Mouse (Mus musculus) stomach, embryonic 15.5 days (tissue): Measurements from ENCODE around the gene Tanc2. TPM values are rescaled to one million over a fixed set of nuclear protein-coding genes. Genes with fewer than 3 reads are reported as not detected.

Experiments
- ATAC-seq: fragments of 200-750 bp; cut with Nextera tagmentation; 2 replicates; pipeline ENCODE4 v1.8.0; 2017; ENCODE audit warnings: low read depth, moderate number of reproducible peaks, moderate TSS enrichment; ENCODE audit not compliant: insufficient read depth, low FRiP score
- H3K27ac ChIP-seq: fragments of 300-500 bp; sonication (generic); 2 replicates; pipeline ENCODE4 v1.5.1; 2015; ENCODE audit warnings: mild to moderate bottlenecking, inconsistent platforms
- H3K27me3 ChIP-seq: fragments of 300-500 bp; sonication (generic); replicated peaks from 2 replicates; pipeline ENCODE4 v1.6.1; 2015; ENCODE audit warnings: inconsistent platforms
- H3K36me3 ChIP-seq: fragments of 300-500 bp; sonication (generic); 2 replicates; pipeline ENCODE4 v1.6.1; 2015; ENCODE audit warnings: inconsistent platforms
- H3K4me1 ChIP-seq: fragments of 300-500 bp; sonication (generic); 2 replicates; pipeline ENCODE4 v1.6.1; 2015; ENCODE audit warnings: inconsistent platforms
- H3K4me2 ChIP-seq: fragments of 300-500 bp; sonication (generic); 2 replicates; pipeline ENCODE4 v1.6.1; 2015; ENCODE audit warnings: mild to moderate bottlenecking, inconsistent platforms
- H3K4me3 ChIP-seq: fragments of 300-500 bp; sonication (generic); replicated peaks from 2 replicates; pipeline ENCODE4 v1.5.1; 2015; ENCODE audit warnings: inconsistent platforms
- H3K9ac ChIP-seq: fragments of 300-500 bp; sonication (generic); 2 replicates; pipeline ENCODE4 v1.6.1; 2015; ENCODE audit warnings: inconsistent platforms
- H3K9me3 ChIP-seq: fragments of 300-500 bp; sonication (generic); 2 replicates; pipeline ENCODE4 v1.6.1; 2016; ENCODE audit warnings: inconsistent platforms
- WGBS: fragments of 180-500 bp; shearing (Covaris S2); methylation state at CpG from one replicate; pipeline ENCODE4 v1.1.7; 2015; 5-methylcytosine and 5-hydroxymethylcytosine counted together
- polyA plus RNA-seq: library from polyadenylated mRNA; unstranded; fragments of >200 nt; fragmentation: Nextera tagmentation; extraction: Ambion mirVana; gene quantifications from 2 replicates; pipeline ENCODE4 v1.2.1, GENCODE M21; 2015

Gene Tanc2
- 8.8 and 9.6 TPM in 2 replicates for polyA plus RNA-seq

DNA sequence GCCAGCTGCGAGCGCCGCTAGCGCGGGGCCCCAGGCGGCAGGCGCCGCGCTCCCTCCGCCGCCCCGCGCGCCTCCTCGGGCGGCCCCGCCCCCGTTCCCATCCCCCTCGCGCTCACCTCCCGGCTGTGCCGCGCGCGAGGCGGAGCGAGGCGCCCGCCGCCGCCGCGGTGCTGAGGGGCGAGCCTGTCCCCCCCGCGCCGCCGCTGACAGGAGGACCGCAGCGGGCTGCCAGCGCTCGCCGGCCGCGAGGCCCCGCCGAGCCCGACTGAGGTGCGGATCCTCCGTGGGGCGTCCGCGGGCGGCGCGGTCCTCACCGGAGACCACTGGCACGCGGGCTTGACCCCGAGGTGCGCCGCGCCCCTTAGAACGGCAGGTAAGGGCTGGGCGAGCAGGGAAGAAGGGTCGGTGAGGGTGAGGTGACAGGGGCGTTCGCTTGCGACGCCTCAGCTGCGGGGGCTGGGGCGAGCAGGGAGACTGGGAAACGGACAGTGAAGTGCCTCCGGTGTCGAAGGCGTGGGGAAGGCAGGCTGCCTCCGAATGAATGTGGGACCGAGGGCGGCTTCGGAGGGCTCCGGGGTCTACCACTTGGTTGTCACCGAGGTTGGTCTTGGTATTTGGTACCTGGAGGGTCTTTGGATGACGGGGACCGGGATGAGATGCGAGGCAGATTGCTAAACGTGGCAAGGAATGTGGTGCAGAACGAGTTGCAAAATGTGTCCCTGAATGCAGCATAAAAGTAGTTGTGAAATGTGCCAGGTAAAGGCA, at the start of gene Tanc2:
Gene Tanc2, plus strand, starts transcription at position 110 of the 765 bp plus-strand sequence.
- H3K4me2 ChIP-seq: peak within 1 kb of the TSS; percentile 89
- no peaks in the 10 kb centered on the region for H3K9me3 ChIP-seq
- H3K9ac ChIP-seq: peak within 1 kb of the TSS; percentile 94
- peak within 1 kb of the TSS; percentile 75 for H3K27ac ChIP-seq
- no peaks in the 10 kb centered on the region for H3K36me3 ChIP-seq
- no peaks in the 10 kb centered on the region for H3K27me3 ChIP-seq
- H3K4me3 ChIP-seq: peak within 1 kb of the TSS; percentile 89
- no peaks in the 10 kb centered on the region for H3K4me1 ChIP-seq
- under 1% methylated on average over 64 of the region's 87 CpGs for WGBS
- no peak; the same call in 1 of the 2 replicates for ATAC-seq

DNA sequence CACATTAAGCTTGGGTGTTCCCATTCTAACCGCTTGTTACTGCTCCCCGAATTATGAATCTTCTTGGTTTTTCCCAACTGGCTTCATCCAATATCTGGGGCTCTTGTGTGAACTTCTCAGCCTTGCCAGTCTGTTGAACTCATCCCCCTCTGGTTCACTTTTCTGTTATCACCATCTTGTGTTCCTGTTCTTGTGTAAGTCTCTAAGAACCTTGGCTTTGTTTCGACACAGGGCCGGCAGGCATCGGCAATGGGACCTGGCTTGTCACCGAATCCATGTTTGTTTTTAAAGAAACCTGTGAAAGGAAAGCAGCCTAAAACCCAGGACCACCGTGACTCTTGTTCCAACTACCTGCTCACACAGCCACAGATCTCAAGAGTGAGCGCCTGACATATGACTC, 49.0 kb upstream of the Tanc2 start:
- WGBS: 84% methylated on average over 8 of the region's 8 CpGs
- no peaks in the 10 kb centered on the region for H3K4me1 ChIP-seq
- H3K9me3 ChIP-seq: no peaks in the 10 kb centered on the region
- H3K36me3 ChIP-seq: no peaks in the 10 kb centered on the region
- no peak overlapping the region for H3K4me2 ChIP-seq
- no peak for ATAC-seq
- no peak overlapping the region for H3K4me3 ChIP-seq
- H3K27me3 ChIP-seq: no peaks in the 10 kb centered on the region
- H3K27ac ChIP-seq: no peak overlapping the region
- no peak overlapping the region for H3K9ac ChIP-seq

DNA sequence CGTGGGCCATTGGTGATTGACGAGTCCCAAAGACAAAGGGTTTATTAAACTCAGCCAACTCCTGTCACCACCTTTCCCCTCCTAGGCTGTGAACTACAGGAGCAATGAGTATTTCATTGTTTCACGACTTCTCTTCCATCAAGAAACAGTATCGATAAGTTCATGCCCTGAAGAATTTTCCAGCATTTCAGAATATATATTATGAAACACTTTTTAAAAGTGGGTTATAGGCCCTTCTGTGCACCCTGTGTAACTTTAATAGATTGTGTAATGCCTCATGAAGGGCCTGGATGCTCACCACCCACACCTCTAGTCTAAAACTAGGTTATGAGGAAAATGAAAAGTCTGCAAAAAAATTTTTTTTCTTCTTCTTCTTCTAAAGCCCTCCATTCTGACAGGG, 48.4 kb upstream of the Tanc2 start:
- ATAC-seq: no peak
- no peaks in the 10 kb centered on the region for H3K9me3 ChIP-seq
- H3K4me3 ChIP-seq: no peak overlapping the region
- H3K4me2 ChIP-seq: no peak overlapping the region
- no peaks in the 10 kb centered on the region for H3K27me3 ChIP-seq
- no peaks in the 10 kb centered on the region for H3K36me3 ChIP-seq
- no peaks in the 10 kb centered on the region for H3K4me1 ChIP-seq
- H3K9ac ChIP-seq: no peak overlapping the region
- H3K27ac ChIP-seq: no peak overlapping the region
- WGBS: 70% methylated on average over 4 of the region's 4 CpGs

GRCm38 (mm10) chr11:105542129-105542528, 47.7 kb upstream of the Tanc2 start:
- Histone ChIP-seq H3K4me1 (no peaks in the 10 kb centered on the region), H3K4me3 (no peak overlapping the region), H3K27ac (no peak overlapping the region), H3K9me3 (no peaks in the 10 kb centered on the region), H3K36me3 (no peaks in the 10 kb centered on the region), H3K27me3 (no peaks in the 10 kb centered on the region), H3K4me2 (no peak overlapping the region), H3K9ac (no peak overlapping the region)
- WGBS: 39% methylated on average over 1 of the region's 1 CpGs
- no peak for ATAC-seq

DNA sequence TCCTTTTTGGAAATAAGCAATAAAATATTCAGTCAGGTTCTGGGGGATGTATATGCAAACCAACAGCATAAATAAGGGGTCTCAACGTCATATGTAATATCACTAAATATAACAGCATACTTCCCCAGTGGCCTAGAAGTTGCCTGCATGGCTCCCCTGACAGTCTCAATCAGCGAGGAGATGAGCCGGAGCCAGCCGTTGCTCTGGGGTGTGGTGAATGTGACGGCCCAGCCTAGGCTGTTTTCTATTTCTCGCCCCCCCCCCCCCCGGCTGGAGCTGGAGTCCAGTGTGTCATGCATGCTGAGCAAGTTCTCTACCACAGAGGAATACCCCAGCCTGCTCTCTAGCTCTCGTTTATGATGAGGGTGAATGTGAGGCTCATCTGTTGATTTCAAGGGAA, 44.0 kb upstream of the Tanc2 start:
- Histone ChIP-seq H3K9me3 (no peaks in the 10 kb centered on the region), H3K9ac (no peak overlapping the region), H3K4me1 (peaks cover 4% of the 10 kb centered on the region; the same call in 1 of the 2 replicates), H3K27me3 (no peaks in the 10 kb centered on the region), H3K4me2 (no peak overlapping the region), H3K4me3 (no peak overlapping the region), H3K27ac (no peak overlapping the region), H3K36me3 (no peaks in the 10 kb centered on the region)
- 55% methylated on average over 8 of the region's 8 CpGs for WGBS
- ATAC-seq: no peak

GRCm38 (mm10) chr11:105546393-105546792, 43.4 kb upstream of the Tanc2 start:
- Histone ChIP-seq H3K4me2 (no peak overlapping the region), H3K27ac (no peak overlapping the region), H3K36me3 (no peaks in the 10 kb centered on the region), H3K9me3 (no peaks in the 10 kb centered on the region), H3K4me1 (peaks cover 4% of the 10 kb centered on the region; the same call in 1 of the 2 replicates), H3K27me3 (no peaks in the 10 kb centered on the region), H3K4me3 (no peak overlapping the region), H3K9ac (no peak overlapping the region)
- WGBS: 62% methylated on average over 6 of the region's 6 CpGs
- ATAC-seq: no peak

- H3K27me3 ChIP-seq: no peaks in the 10 kb centered on the region
- no peaks in the 10 kb centered on the region for H3K36me3 ChIP-seq
- no peak overlapping the region for H3K4me3 ChIP-seq
- H3K9ac ChIP-seq: no peak overlapping the region
- no peak overlapping the region for H3K27ac ChIP-seq
- ATAC-seq: no peak
- H3K4me1 ChIP-seq: peaks cover 7% of the 10 kb centered on the region; the same call in 1 of the 2 replicates
- no peaks in the 10 kb centered on the region for H3K9me3 ChIP-seq
- H3K4me2 ChIP-seq: no peak overlapping the region
- WGBS: 77% methylated on average over 6 of the region's 6 CpGs
These were observed 41.4 kb upstream of the Tanc2 start for GRCm38 (mm10) chr11:105548383-105548782.

GRCm38 (mm10) chr11:105549164-105550121, 40.3 kb upstream of the Tanc2 start:
- 51% methylated on average over 9 of the region's 9 CpGs for WGBS
- peak; percentile 76 for ATAC-seq

GRCm38 (mm10) chr11:105557285-105557684, 32.5 kb upstream of the Tanc2 start:
- no peak overlapping the region for H3K9ac ChIP-seq
- H3K27me3 ChIP-seq: no peaks in the 10 kb centered on the region
- WGBS: 63% methylated on average over 8 of the region's 8 CpGs
- no peak overlapping the region for H3K4me3 ChIP-seq
- no peaks in the 10 kb centered on the region for H3K9me3 ChIP-seq
- ATAC-seq: no peak
- H3K4me2 ChIP-seq: no peak overlapping the region
- no peak overlapping the region for H3K27ac ChIP-seq
- H3K4me1 ChIP-seq: 0 out of 2 replicates have a peak, but pooled peaks cover under 1% of the 10 kb centered on the region
- no peaks in the 10 kb centered on the region for H3K36me3 ChIP-seq

More at GRCm38 (mm10) chr11:105549164-105550121, 40.3 kb upstream of the Tanc2 start:
- Histone ChIP-seq H3K27ac (no peak overlapping the region), H3K36me3 (no peaks in the 10 kb centered on the region), H3K4me2 (no peak overlapping the region), H3K4me1 (peaks cover 7% of the 10 kb centered on the region; the same call in 1 of the 2 replicates), H3K27me3 (no peaks in the 10 kb centered on the region), H3K9ac (no peak overlapping the region), H3K4me3 (no peak overlapping the region), H3K9me3 (no peaks in the 10 kb centered on the region)

- no peaks in the 10 kb centered on the region for H3K27me3 ChIP-seq
- no peak overlapping the region for H3K9ac ChIP-seq
- H3K4me3 ChIP-seq: no peak overlapping the region
- no peaks in the 10 kb centered on the region for H3K9me3 ChIP-seq
- H3K36me3 ChIP-seq: no peaks in the 10 kb centered on the region
- H3K4me1 ChIP-seq: no peaks in the 10 kb centered on the region
- no peak for ATAC-seq
- no peak overlapping the region for H3K27ac ChIP-seq
- H3K4me2 ChIP-seq: no peak overlapping the region
These were observed 31.7 kb upstream of the Tanc2 start for GRCm38 (mm10) chr11:105558091-105558490.

DNA sequence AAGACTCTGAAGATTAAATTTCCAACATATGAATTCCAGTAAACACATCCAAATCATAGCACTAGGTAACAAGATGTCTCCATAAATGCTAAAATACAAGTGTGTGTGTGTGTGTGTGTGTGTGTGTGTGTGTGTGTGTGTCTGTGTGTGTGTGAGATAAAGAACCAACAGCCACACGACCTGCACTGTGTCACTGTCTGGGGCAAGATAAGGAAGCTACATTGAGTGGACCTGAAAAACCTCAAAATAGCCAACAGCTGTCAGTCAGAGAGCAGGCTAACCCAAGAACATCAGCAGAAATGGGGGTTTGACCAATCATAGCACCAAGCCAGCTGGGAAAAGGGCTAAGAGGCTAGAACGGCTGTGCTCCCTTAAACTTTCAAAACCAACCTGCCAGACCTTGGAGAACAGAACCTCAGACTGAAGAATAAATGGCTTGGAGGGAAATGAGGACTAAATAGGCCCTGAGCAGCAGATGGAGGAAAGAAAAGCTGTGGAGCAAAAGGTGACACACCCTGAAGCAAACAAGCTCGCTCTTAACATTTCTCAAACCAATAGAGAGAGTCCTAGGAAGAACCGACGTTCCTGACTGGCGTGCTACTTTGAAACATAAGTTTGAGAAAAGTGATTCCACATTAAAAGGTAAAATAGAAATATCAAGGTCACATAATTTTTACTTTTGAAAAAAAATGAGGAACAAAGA, 30.8 kb upstream of the Tanc2 start:
- H3K4me2 ChIP-seq: no peak overlapping the region
- H3K9me3 ChIP-seq: no peaks in the 10 kb centered on the region
- WGBS: 71% methylated on average over 6 of the region's 6 CpGs
- H3K4me3 ChIP-seq: no peak overlapping the region
- H3K9ac ChIP-seq: no peak overlapping the region
- no peak; the same call in 1 of the 2 replicates for ATAC-seq
- H3K4me1 ChIP-seq: no peaks in the 10 kb centered on the region
- H3K27ac ChIP-seq: no peak overlapping the region
- H3K27me3 ChIP-seq: no peaks in the 10 kb centered on the region
- H3K36me3 ChIP-seq: no peaks in the 10 kb centered on the region
